Mouse (Mus musculus) MN1 (cell line): ENCODE measurements around the gene Crip1.

Experiments used
- DNase-seq: peaks from one replicate; pipeline ENCODE4 v3.0.0-alpha.2; 2016; ENCODE audit warnings: low spot score

Gene Crip1

DNA sequence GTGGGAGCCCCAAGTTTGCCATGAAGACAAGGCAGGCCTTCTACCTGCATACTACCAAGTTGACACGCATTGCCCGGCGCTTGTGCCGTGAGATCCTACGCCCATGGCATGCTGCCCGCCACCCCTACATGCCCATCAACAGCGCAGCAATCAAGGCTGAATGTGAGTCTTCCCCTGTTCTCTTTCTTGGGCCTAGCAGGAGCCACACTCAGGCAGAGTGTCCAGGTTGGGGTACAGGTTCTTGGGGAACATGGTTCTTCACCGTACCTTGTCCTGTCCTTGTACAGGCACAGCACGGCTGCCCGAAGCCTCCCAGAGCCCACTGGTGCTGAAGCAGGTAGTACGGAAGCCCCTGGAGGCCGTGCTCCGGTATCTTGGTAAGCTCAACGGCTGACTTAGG lies 14.5 kb upstream of the Crip1 start:
- no peak for DNase-seq

DNA sequence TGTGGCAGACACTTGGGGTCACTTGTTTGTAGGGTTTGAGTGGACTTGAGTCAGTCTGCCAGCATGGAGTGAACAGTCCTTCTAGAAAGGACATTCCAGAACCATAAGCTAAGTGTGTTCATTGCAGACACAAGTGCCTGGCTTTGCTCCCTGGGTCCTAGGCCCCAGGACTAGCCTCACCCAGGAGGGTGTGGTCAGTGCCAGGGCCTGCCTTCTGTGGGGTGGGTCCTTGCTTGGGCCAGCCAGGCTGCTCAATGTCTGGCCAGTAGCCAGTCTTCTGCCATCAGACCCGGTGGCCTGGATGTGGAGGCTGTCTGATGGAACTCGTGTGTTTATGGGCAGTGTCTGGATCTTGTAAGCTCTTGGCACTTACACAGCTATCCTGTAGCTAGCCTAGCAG lies 13.5 kb upstream of the Crip1 start:
- peak; percentile 92 for DNase-seq

DNA sequence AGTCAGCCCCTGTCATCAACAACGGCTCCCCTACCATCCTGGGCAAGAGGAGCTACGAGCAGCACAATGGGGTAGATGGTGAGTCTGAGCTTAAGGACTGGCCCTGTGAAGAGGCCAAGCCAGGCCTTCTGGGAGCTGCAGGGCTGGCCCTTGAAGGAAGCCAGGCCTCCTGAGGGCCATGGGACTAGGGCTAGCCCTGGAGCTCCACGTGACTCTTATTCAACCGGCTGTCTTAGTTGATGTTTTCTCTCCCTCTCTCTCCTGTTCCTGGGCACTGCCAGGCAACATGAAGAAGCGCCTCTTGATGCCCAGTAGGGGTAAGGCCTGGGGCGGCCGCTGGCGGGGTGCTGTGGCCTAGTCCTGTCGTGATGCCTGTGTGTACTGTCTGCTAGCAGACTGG lies 12.9 kb upstream of the Crip1 start:
- peak; percentile 83 for DNase-seq

DNA sequence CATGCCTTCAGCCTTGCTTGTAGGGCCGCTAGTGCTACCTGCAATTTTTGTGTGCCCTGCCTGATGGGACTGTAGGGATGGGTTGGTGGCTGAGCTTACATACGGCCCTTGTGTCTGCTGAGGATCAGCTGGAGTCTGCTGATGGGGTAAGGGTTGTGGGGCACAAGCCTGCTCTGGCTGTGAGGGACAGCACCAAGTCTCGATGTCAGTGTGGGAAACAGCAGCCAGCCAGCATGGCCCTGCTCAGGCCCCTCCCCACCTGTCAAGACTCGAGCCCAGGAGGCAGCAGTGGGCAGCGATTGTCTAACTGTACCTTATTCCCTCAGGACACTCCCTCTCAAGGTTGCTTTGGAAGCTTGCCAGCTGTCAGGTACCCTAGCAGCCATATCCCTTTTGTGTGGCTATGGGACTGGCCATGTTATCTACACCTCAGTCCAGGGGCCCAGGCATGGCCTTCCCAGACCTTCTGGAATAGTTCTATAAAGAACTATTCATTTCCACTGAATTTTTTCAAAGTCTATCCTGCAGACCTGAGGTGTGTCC lies 12.2 kb upstream of the Crip1 start:
- DNase-seq, result no peak

- DNase-seq, result no peak
Observed at GRCm38 (mm10) chr12:113134502-113134901, 11.6 kb upstream of the Crip1 start.

GRCm38 (mm10) chr12:113135401-113135800 lies 10.7 kb upstream of the Crip1 start:
- DNase-seq, result no peak

- no peak for DNase-seq
Observed at GRCm38 (mm10) chr12:113136492-113137020, 9.6 kb upstream of the Crip1 start.

- DNase-seq, result no peak
Observed at GRCm38 (mm10) chr12:113137260-113138213, 8.6 kb upstream of the Crip1 start.

GRCm38 (mm10) chr12:113138291-113138690 lies 7.8 kb upstream of the Crip1 start:
- DNase-seq, result no peak

GRCm38 (mm10) chr12:113138901-113139864 lies 6.9 kb upstream of the Crip1 start:
- DNase-seq, result no peak

DNA sequence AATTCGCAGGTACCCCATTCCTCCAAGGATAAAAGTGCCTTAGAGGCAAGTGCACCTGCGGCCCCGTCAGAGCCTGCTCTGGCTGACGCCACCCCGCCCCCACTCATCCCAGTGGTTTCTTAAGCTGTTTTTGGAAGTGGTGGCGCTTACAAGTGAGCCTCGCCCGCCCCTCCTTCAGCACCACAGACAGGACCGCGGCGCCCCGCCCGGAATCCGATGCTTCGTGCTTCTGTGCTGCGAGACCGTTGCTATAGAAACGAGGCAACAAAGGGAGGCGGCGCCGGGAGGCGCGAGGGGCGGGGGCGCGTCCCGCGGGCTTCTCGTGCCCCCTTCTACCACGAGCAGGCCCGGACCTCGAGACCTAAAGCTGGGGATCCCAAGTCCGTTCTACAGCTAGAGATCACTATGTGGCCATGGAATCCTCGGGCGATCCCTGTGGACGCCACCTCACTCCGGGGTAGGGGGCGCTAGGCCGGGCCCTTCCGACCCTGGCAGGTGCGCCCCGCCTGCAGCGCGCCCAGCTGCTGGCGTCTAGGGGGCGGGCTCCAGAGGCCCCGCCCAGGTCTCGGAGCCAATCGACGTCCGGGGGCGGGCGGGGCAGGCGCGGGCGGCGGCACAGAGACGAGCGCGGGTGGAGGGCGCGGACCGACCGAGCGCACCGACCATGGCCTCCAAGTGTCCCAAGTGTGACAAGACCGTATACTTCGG lies 6.1 kb upstream of the Crip1 start, which contains the start of gene Crip2:
TSS of gene Crip2 (plus strand) at position 329 of the 708 bp plus-strand sequence.
- DNase-seq, result peak; percentile 90

DNA sequence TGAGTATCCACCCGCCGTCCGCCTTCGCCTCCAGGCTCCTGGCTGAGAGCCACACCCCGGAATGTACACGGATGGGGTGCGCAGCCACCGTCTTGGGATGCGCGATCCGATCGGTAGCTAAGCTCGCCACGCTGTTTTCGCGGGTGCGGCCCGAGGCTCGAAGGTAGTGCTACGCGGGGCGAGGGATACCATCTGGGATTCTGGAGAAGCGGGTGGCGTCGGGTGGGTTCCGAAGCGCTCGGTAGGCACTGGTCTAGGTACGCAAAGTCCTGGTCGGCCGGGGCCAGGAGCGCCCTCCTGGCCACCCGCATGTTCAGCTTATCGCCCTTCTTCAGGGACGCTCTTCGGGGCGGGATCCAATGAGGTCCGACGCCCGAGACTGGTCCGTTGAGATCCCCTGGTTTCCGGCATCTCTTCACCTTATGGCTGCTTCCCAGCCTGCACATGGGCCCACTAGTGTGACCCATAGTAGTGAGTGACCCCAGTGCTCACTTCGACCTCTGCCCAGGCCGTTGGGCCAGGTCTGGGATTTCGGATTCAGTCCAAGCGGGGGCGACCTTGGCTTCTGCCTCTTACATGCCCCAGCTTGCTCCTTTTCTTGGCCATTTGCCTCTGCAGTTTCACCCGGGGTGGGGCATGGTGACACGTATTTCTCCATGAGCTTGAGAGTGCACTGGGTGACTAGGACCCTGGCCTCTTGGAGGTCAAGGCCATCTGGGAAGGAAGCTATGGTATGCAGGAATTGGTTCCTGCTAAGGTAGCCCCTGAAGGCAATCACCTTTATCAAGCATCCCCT lies 5.3 kb upstream of the Crip1 start:
- no peak for DNase-seq

DNA sequence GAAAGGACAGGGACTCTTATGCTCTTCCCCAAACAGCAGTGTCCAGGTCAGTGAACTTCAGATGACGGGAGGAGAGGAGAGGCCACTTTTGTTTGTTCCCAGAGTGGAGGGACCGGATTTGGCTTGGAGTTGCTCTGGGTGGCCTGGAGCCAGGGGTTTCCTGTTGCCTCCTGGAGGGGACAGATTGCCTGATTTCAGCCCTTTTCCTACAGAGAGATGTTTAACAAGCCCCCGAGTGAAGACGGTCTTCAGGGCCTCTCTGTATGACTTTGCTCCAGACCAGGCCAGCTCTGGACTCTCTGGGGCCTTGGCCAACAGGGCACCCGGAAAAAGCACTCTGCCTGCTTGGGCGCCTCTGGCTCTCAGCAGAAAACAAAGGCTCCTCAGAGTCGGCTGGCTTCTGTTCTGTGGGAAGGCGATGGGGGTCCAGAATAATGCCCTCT lies 4.6 kb upstream of the Crip1 start:
- no peak for DNase-seq

- DNase-seq, result peak; percentile 91
Observed at GRCm38 (mm10) chr12:113142021-113142975, 3.8 kb upstream of the Crip1 start.

DNA sequence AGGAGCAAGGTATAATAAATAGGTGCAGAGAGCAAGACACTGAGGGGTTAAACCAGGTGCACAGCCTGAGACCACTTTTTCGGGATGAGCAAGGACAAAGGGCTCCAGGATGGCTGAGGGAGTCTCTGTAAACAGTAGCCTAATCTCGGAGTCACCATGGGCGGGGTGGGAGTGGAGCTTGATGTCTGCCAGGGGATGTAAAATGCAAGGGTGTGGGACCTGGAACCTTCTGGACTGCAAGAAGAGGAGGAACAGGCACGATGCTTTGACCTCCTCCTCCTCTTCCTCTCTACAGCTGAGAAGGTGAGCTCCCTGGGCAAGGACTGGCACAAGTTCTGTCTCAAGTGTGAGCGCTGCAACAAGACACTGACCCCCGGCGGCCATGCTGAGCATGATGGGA lies 3.0 kb upstream of the Crip1 start:
- no peak for DNase-seq

DNA sequence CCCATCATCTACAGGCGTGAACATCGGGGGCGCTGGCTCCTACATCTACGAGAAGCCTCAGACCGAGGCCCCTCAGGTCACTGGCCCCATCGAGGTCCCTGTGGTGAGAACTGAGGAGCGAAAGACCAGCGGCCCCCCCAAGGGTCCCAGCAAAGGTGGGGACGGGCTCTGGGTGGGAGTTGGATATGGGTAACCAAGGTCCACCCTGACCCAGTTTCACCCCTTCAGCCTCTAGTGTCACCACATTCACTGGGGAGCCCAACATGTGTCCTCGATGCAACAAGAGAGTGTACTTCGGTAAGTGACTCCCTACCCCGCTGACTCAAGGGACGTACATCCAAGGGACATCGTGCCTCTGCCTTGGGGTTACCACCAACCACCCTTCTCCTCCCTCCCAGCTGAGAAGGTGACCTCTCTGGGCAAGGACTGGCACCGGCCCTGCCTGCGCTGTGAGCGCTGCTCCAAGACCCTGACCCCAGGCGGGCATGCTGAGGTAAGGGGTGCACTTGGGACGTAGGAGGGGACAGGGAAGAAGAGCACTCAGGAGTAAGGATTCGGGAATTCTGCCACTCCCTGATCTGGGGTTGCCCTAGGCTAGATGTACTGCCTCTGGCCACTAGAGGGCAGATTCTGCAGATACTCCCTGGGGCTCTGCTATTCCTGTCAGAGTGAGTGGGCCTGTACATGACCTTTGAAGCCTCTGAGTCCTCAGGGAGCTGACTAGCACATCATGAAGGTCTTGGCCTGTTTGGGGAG lies 1.9 kb upstream of the Crip1 start:
- DNase-seq, result peak; percentile 73

DNA sequence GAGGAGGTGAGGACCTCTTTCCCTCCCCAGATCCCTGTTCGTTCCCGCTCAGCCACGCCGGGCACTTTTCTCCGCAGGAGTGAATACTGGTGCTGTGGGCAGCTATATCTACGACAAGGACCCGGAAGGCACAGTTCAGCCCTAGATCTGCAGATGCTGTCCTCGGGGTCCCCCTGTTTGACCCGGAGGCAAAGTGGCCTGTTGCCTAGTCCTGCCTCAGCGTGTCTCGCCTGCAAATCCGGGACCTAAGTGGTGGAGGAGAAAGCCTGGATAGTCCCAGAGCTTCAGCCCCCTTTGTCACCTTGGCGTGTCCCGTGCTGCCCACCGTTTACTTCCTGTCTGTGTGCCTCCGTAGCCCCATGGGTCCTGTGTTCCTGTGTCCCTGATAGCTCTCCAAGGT lies 1.2 kb upstream of the Crip1 start:
- no peak for DNase-seq

- DNase-seq, result no peak
Observed at GRCm38 (mm10) chr12:113145591-113145990, 525 bp upstream of the Crip1 start.

- DNase-seq, result peak; percentile 71
Observed at GRCm38 (mm10) chr12:113147481-113147880, 1.4 kb downstream of the Crip1 start.
